Mouse (Mus musculus): ENCODE data around the gene Ppp6r2. TPM values are rescaled to one million over a fixed set of nuclear protein-coding genes. Genes with fewer than 3 reads are reported as not detected.

The Ppp6r2 gene
- 49.8 and 59.3 TPM in 2 replicates for polyA plus RNA-seq (2012; rRNA removed)

- TF ChIP-seq POLR2A (IDR thresholded peaks at IDR 0.05; ENCODE audit: control insufficient read depth, low read depth, low read length) (peak; percentile 21), CTCF (IDR thresholded peaks at IDR 0.05; ENCODE audit: control insufficient read depth, insufficient read depth, insufficient replicate concordance, low read depth, low read length) (no peak)
- Histone ChIP-seq H3K4me3 (ENCODE audit: control insufficient read depth, low read depth, low read length) (peak within 1 kb of the TSS; percentile 95), H3K27ac (ENCODE audit: control insufficient read depth, insufficient read depth, low read depth, low read length) (peak within 1 kb of the TSS; percentile 91), H3K36me3 (ENCODE audit: control insufficient read depth, insufficient read depth, low read length) (no peaks in the 10 kb centered on the region), H3K27me3 (ENCODE audit: control insufficient read depth, insufficient read depth, low read length) (no peaks in the 10 kb centered on the region), H3K4me1 (ENCODE audit: control insufficient read depth, insufficient read depth, low read length) (peaks cover 3% of the 10 kb centered on the region)
These were observed at the start of gene Ppp6r2 for GRCm38 (mm10) chr15:89210915-89211715. Gene Ppp6r2 (plus strand): TSS chr15:89211553.

- TF ChIP-seq CTCF (IDR thresholded peaks at IDR 0.05; ENCODE audit: control insufficient read depth, insufficient read depth, insufficient replicate concordance, low read depth, low read length) = no peak
- no peak for TF ChIP-seq POLR2A (IDR thresholded peaks at IDR 0.05; ENCODE audit: control insufficient read depth, low read depth, low read length)
- Histone ChIP-seq H3K36me3 (ENCODE audit: control insufficient read depth, insufficient read depth, low read length) (no peaks in the 10 kb centered on the region), H3K27ac (ENCODE audit: control insufficient read depth, insufficient read depth, low read depth, low read length) (no peak overlapping the region), H3K27me3 (ENCODE audit: control insufficient read depth, insufficient read depth, low read length) (no peaks in the 10 kb centered on the region), H3K4me1 (ENCODE audit: control insufficient read depth, insufficient read depth, low read length) (peaks cover 10% of the 10 kb centered on the region), H3K4me3 (ENCODE audit: control insufficient read depth, low read depth, low read length) (no peak overlapping the region)
These were observed 45.9 kb upstream of the Ppp6r2 start for GRCm38 (mm10) chr15:89165478-89165877.

DNA sequence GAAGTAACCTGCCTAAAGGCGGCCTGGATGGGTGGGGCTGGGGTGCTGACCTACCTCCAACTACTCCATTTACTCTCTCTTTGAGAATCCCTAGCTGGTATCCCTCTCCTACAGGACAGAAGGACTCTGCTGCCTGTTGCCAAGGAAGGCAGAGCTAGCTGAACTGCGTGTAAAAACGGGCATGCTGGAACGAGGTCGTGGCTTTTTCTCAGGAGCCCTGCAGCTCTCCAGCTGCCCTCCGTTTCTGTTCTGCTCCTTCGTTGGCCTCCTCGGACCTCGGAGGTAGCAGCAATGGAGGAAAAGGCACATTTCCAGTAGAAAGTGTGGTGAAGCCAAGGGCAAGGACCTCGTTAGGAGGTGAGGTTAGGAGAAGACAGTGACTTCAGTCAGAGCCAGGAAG is 42.4 kb upstream of the Ppp6r2 start:
- H3K27ac ChIP-seq (ENCODE audit: control insufficient read depth, insufficient read depth, low read depth, low read length) = no peak overlapping the region
- no peaks in the 10 kb centered on the region; the same call in 1 of the 2 replicates for H3K27me3 ChIP-seq (ENCODE audit: control insufficient read depth, insufficient read depth, low read length)
- no peak for TF ChIP-seq POLR2A (IDR thresholded peaks at IDR 0.05; ENCODE audit: control insufficient read depth, low read depth, low read length)
- TF ChIP-seq CTCF (IDR thresholded peaks at IDR 0.05; ENCODE audit: control insufficient read depth, insufficient read depth, insufficient replicate concordance, low read depth, low read length) = no peak
- H3K4me3 ChIP-seq (ENCODE audit: control insufficient read depth, low read depth, low read length) = no peak overlapping the region
- H3K36me3 ChIP-seq (ENCODE audit: control insufficient read depth, insufficient read depth, low read length) = no peaks in the 10 kb centered on the region
- H3K4me1 ChIP-seq (ENCODE audit: control insufficient read depth, insufficient read depth, low read length) = peaks cover 36% of the 10 kb centered on the region

GRCm38 (mm10) chr15:89169431-89169830 is 41.9 kb upstream of the Ppp6r2 start:
- no peaks in the 10 kb centered on the region; the same call in 1 of the 2 replicates for H3K27me3 ChIP-seq (ENCODE audit: control insufficient read depth, insufficient read depth, low read length)
- H3K27ac ChIP-seq (ENCODE audit: control insufficient read depth, insufficient read depth, low read depth, low read length) = no peak overlapping the region
- H3K4me3 ChIP-seq (ENCODE audit: control insufficient read depth, low read depth, low read length) = no peak overlapping the region
- peaks cover 39% of the 10 kb centered on the region for H3K4me1 ChIP-seq (ENCODE audit: control insufficient read depth, insufficient read depth, low read length)
- TF ChIP-seq POLR2A (IDR thresholded peaks at IDR 0.05; ENCODE audit: control insufficient read depth, low read depth, low read length) (no peak), CTCF (IDR thresholded peaks at IDR 0.05; ENCODE audit: control insufficient read depth, insufficient read depth, insufficient replicate concordance, low read depth, low read length) (no peak)
- no peaks in the 10 kb centered on the region for H3K36me3 ChIP-seq (ENCODE audit: control insufficient read depth, insufficient read depth, low read length)

- no peak for TF ChIP-seq CTCF (IDR thresholded peaks at IDR 0.05; ENCODE audit: control insufficient read depth, insufficient read depth, insufficient replicate concordance, low read depth, low read length)
- TF ChIP-seq POLR2A (IDR thresholded peaks at IDR 0.05; ENCODE audit: control insufficient read depth, low read depth, low read length) = no peak
- no peak overlapping the region for H3K27ac ChIP-seq (ENCODE audit: control insufficient read depth, insufficient read depth, low read depth, low read length)
- H3K4me1 ChIP-seq (ENCODE audit: control insufficient read depth, insufficient read depth, low read length) = peaks cover 43% of the 10 kb centered on the region
These were observed 41.3 kb upstream of the Ppp6r2 start for GRCm38 (mm10) chr15:89170102-89170501.

GRCm38 (mm10) chr15:89171526-89172051 is 39.8 kb upstream of the Ppp6r2 start:
- TF ChIP-seq POLR2A (IDR thresholded peaks at IDR 0.05; ENCODE audit: control insufficient read depth, low read depth, low read length) (no peak), CTCF (IDR thresholded peaks at IDR 0.05; ENCODE audit: control insufficient read depth, insufficient read depth, insufficient replicate concordance, low read depth, low read length) (no peak)
- Histone ChIP-seq H3K27me3 (ENCODE audit: control insufficient read depth, insufficient read depth, low read length) (no peaks in the 10 kb centered on the region; the same call in 1 of the 2 replicates), H3K36me3 (ENCODE audit: control insufficient read depth, insufficient read depth, low read length) (no peaks in the 10 kb centered on the region), H3K4me1 (ENCODE audit: control insufficient read depth, insufficient read depth, low read length) (peaks cover 44% of the 10 kb centered on the region), H3K4me3 (ENCODE audit: control insufficient read depth, low read depth, low read length) (peak overlapping the region; percentile 83), H3K27ac (ENCODE audit: control insufficient read depth, insufficient read depth, low read depth, low read length) (no peak overlapping the region)

More at GRCm38 (mm10) chr15:89170102-89170501, 41.3 kb upstream of the Ppp6r2 start:
- no peaks in the 10 kb centered on the region; the same call in 1 of the 2 replicates for H3K27me3 ChIP-seq (ENCODE audit: control insufficient read depth, insufficient read depth, low read length)
- H3K4me3 ChIP-seq (ENCODE audit: control insufficient read depth, low read depth, low read length) = no peak overlapping the region
- no peaks in the 10 kb centered on the region for H3K36me3 ChIP-seq (ENCODE audit: control insufficient read depth, insufficient read depth, low read length)

DNA sequence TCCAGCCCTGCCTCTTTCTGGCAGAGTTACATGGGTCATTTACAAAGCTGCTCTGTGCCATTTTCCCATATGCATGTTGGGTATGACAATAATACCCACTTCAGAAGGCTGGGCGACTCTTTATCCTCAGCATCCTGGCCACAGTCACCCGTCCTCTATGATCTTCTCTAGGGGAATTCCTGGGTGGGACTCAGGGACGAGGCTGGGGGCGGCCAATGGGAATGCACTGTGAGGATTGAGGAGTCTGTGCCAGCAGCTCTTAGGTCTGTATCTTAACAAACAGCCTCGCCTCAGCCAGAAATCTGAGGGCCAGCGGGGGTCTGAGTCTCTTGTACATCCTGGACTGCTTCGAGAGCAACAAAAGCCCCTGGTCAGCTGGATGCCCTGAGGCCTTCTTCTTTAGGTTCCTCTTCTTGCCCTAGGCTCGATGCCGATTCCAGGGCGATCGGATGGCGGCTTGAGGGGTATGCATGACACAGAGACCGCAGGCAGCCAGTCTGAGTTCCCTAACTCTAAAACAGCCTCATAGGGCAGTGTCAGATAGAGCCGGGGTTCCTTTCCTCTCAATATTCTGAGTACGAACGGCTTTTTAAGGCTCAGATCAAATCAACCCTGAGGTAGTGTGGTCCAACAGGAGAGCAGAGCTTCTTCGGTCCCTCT is 38.9 kb upstream of the Ppp6r2 start:
- TF ChIP-seq POLR2A (IDR thresholded peaks at IDR 0.05; ENCODE audit: control insufficient read depth, low read depth, low read length) = no peak
- no peak for TF ChIP-seq CTCF (IDR thresholded peaks at IDR 0.05; ENCODE audit: control insufficient read depth, insufficient read depth, insufficient replicate concordance, low read depth, low read length)
- Histone ChIP-seq H3K27ac (ENCODE audit: control insufficient read depth, insufficient read depth, low read depth, low read length) (no peak overlapping the region; the same call in 1 of the 2 replicates), H3K36me3 (ENCODE audit: control insufficient read depth, insufficient read depth, low read length) (no peaks in the 10 kb centered on the region), H3K4me1 (ENCODE audit: control insufficient read depth, insufficient read depth, low read length) (peaks cover 48% of the 10 kb centered on the region), H3K27me3 (ENCODE audit: control insufficient read depth, insufficient read depth, low read length) (no peaks in the 10 kb centered on the region; the same call in 1 of the 2 replicates), H3K4me3 (ENCODE audit: control insufficient read depth, low read depth, low read length) (peak overlapping the region; percentile 83)

Measured in testis, adult 2 months (tissue).